Mouse (Mus musculus) CH12.LX (cell line): Measurements from ENCODE around the gene Fut1. TPM values are rescaled to one million over a fixed set of nuclear protein-coding genes. Genes with fewer than 3 reads are reported as not detected.
A peak's percentile ranks its signal among the peaks of the same experiment; 100 is the strongest.

Experiments used
- DNase-seq: peaks from one replicate; pipeline ENCODE4 v3.0.0-alpha.2; 2013; ENCODE audit errors: extremely low read depth
- H3K27ac ChIP-seq: 2 replicates; pipeline ENCODE4 v1.5.1; 2012; ENCODE audit warnings: low read depth, mild to moderate bottlenecking, control low read depth, moderate library complexity; ENCODE audit not compliant: insufficient read depth
- H3K27me3 ChIP-seq: replicated peaks from 2 replicates; pipeline ENCODE3; 2012; ENCODE audit warnings: inconsistent platforms
- H3K36me3 ChIP-seq, 2 experiments: replicated peaks in 1 of 2; 2 replicates each; pipeline versions ENCODE3 to v1.6.1; 2012; ENCODE audit warnings: inconsistent platforms in 1 of 2, low read length in 1 of 2, mild to moderate bottlenecking in 1 of 2, mixed read lengths in 1 of 2, moderate library complexity in 1 of 2; ENCODE audit not compliant: control insufficient read depth in 1 of 2, insufficient read depth in 1 of 2
- H3K4me1 ChIP-seq, 2 experiments: 2 replicates each; pipeline ENCODE4 v1.6.1; 2012; ENCODE audit warnings: inconsistent platforms in 1 of 2, moderate library complexity in 1 of 2; ENCODE audit not compliant: insufficient read depth in 2 of 2, control insufficient read depth in 1 of 2
- H3K4me2 ChIP-seq: 2 replicates; pipeline ENCODE4 v1.6.1; 2012; ENCODE audit warnings: low read depth, mild to moderate bottlenecking, control low read depth; ENCODE audit not compliant: poor library complexity, insufficient read depth, severe bottlenecking
- H3K4me3 ChIP-seq, 3 experiments: fragments of 150-350 bp in 1 of 3; sonication (generic) in 1 of 3; replicated peaks in 1 of 3; 2 replicates each; pipeline versions ENCODE3 to v1.5.1; 2011 to 2012; ENCODE audit warnings: low read depth in 2 of 3, low read length in 2 of 3, mild to moderate bottlenecking in 2 of 3, moderate library complexity in 2 of 3, control low read depth in 1 of 3, improper control_type of control experiment in 1 of 3, inconsistent platforms in 1 of 3, mixed read lengths in 1 of 3; ENCODE audit not compliant: poor library complexity in 1 of 3
- H3K79me2 ChIP-seq: replicated peaks from 2 replicates; pipeline ENCODE4 v1.6.1; 2012; ENCODE audit warnings: mild to moderate bottlenecking, moderate library complexity; ENCODE audit not compliant: control insufficient read depth, poor library complexity, insufficient read depth, severe bottlenecking; ENCODE audit errors: extremely low read depth
- H3K9ac ChIP-seq: 2 replicates; pipeline ENCODE4 v1.6.1; 2012; ENCODE audit warnings: low read depth, mild to moderate bottlenecking, control low read depth, moderate library complexity; ENCODE audit not compliant: insufficient read depth
- H3K9me3 ChIP-seq: replicated peaks from 2 replicates; pipeline ENCODE3; 2012; ENCODE audit warnings: low read length, inconsistent platforms, mixed read lengths
- BHLHE40 ChIP-seq: IDR thresholded peaks from 2 replicates; pipeline ENCODE4 v1.6.1; 2011; ENCODE audit warnings: mild to moderate bottlenecking, low read depth, low read length, improper control_type of control experiment
- CTCF ChIP-seq, 2 experiments: IDR thresholded peaks in 1 of 2; conservative IDR thresholded peaks in 1 of 2; 2 replicates each; pipeline ENCODE4 v1.5.1; 2011 to 2012; ENCODE audit warnings: low read depth in 2 of 2, low read length in 2 of 2, improper control_type of control experiment in 1 of 2, inconsistent platforms in 1 of 2, mild to moderate bottlenecking in 1 of 2, moderate library complexity in 1 of 2
- ETS1 ChIP-seq: conservative IDR thresholded peaks from 2 replicates; pipeline ENCODE4 v1.6.1; 2012; ENCODE audit warnings: low read depth, mild to moderate bottlenecking, inconsistent platforms, low read length, improper control_type of control experiment, moderate library complexity
- GABPA ChIP-seq: IDR thresholded peaks from 2 replicates; pipeline ENCODE4 v1.6.1; 2012; ENCODE audit warnings: low read depth, low read length, improper control_type of control experiment, inconsistent platforms; ENCODE audit not compliant: insufficient replicate concordance
- HCFC1 ChIP-seq: IDR thresholded peaks from 2 replicates; pipeline ENCODE4 v1.6.1; 2012; ENCODE audit warnings: low read depth, mild to moderate bottlenecking, inconsistent platforms, low read length, improper control_type of control experiment
- KAT2A ChIP-seq: IDR thresholded peaks from 2 replicates; pipeline ENCODE4 v1.6.1; 2012; ENCODE audit warnings: low read length, improper control_type of control experiment, inconsistent platforms; ENCODE audit not compliant: insufficient replicate concordance
- MAX ChIP-seq: IDR thresholded peaks from 2 replicates; pipeline ENCODE4 v1.6.1; 2011; ENCODE audit warnings: low read length, improper control_type of control experiment
- MAZ ChIP-seq: IDR thresholded peaks from 2 replicates; pipeline ENCODE4 v1.6.1; 2012; ENCODE audit warnings: low read depth, mild to moderate bottlenecking, inconsistent platforms, low read length, improper control_type of control experiment, moderate library complexity
- MYC ChIP-seq: IDR thresholded peaks from 2 replicates; pipeline ENCODE4 v1.6.1; 2011; ENCODE audit warnings: low read depth, mild to moderate bottlenecking, improper control_type of control experiment, low read length
- NELFE ChIP-seq: IDR thresholded peaks from 2 replicates; pipeline ENCODE4 v1.6.1; 2011; ENCODE audit warnings: low read depth, low read length, improper control_type of control experiment
- POLR2AphosphoS2 ChIP-seq: IDR thresholded peaks from 2 replicates; pipeline ENCODE4 v1.6.1; 2011; ENCODE audit warnings: low read depth, low read length, improper control_type of control experiment
- SIN3A ChIP-seq: IDR thresholded peaks from 2 replicates; pipeline ENCODE4 v1.6.1; 2012; ENCODE audit warnings: low read length, improper control_type of control experiment, inconsistent platforms
- TBP ChIP-seq: conservative IDR thresholded peaks from 2 replicates; pipeline ENCODE4 v1.6.1; 2011; ENCODE audit warnings: low read depth, low read length, improper control_type of control experiment
- TCF12 ChIP-seq: IDR thresholded peaks from 2 replicates; pipeline ENCODE4 v1.6.1; 2014; ENCODE audit warnings: low read depth, mild to moderate bottlenecking, inconsistent platforms, low read length, improper control_type of control experiment
- ZC3H11A ChIP-seq: IDR thresholded peaks from 2 replicates; pipeline ENCODE4 v1.6.1; 2012; ENCODE audit warnings: low read depth, mild to moderate bottlenecking, inconsistent platforms, low read length, improper control_type of control experiment
- dilution Hi-C: fragments of 300-500 bp; cut with MboI; formaldehyde crosslinking; loops from 2 replicates; pipeline ENCODE4 v1.14.3; 2020; ENCODE audit warnings: low sequenced_read_pairs; ENCODE audit not compliant: extremely low pct_unique_long_range_greater_than_20kb, extremely low pct_ligation_motif_present
- in situ Hi-C: fragments of 300-500 bp; cut with MboI; formaldehyde crosslinking; loops from 3 replicates; pipeline ENCODE4 v1.14.3; 2019; ENCODE audit warnings: low sequenced_read_pairs, low pct_ligation_motif_present, low pct_unique_long_range_greater_than_20kb, mixed read lengths
- polyA plus RNA-seq: library from polyadenylated mRNA; unstranded; fragments of >175 nt; gene quantifications from 2 replicates; pipeline ENCODE4 v1.2.1, GENCODE M21; 2012; ENCODE audit warnings: low read depth; ENCODE audit not compliant: insufficient read length
- total RNA-seq, 2 experiments: library from RNA; depleted of rRNA; stranded (reverse); fragments of 300-350 nt in 1 of 2; fragments of >200 nt in 1 of 2; gene quantifications; 2 replicates each; pipeline ENCODE4 v1.2.3; 2012 to 2014

The Fut1 gene
- total and polyA plus RNA-seq, 3 experiments, result 2.4 to 6.4 (median 2.5) TPM

GRCm38 (mm10) chr7:45609511-45609910 is 7.6 kb upstream of the Fut1 start:
- H3K36me3 ChIP-seq, result no peaks in the 10 kb centered on the region
- in situ Hi-C loops (no loop called here), dilution Hi-C loops (no loop called here)
- no peak for DNase-seq
- no peak overlapping the region for H3K27ac ChIP-seq
- no peaks in the 10 kb centered on the region for H3K9me3 ChIP-seq
- H3K79me2 ChIP-seq, result no peaks in the 10 kb centered on the region
- H3K4me1 ChIP-seq, result peaks cover 0 to 27% of the 10 kb centered on the region in 2 experiments; a peak in 2 of 4 replicates
- H3K4me3 ChIP-seq, result no peak overlapping the region
- H3K4me2 ChIP-seq, result no peak overlapping the region
- H3K9ac ChIP-seq, result no peak overlapping the region
- no peaks in the 10 kb centered on the region for H3K27me3 ChIP-seq
- TF ChIP-seq MYC, result no peak
- TF ChIP-seq POLR2AphosphoS2, result no peak
- no peak for TF ChIP-seq BHLHE40

GRCm38 (mm10) chr7:45616277-45616676 is 812 bp upstream of the Fut1 start:
- peak overlapping the region; percentile 62; the same call in 1 of the 2 replicates for H3K9ac ChIP-seq
- no peaks in the 10 kb centered on the region for H3K79me2 ChIP-seq
- H3K4me1 ChIP-seq, result peaks cover 33 to 70% of the 10 kb centered on the region in 2 experiments
- in situ Hi-C loops, result no loop called here
- peak overlapping the region in 1 of 3 experiments; percentile 50 for H3K4me3 ChIP-seq
- DNase-seq, result peak; percentile 91
- no peaks in the 10 kb centered on the region for H3K27me3 ChIP-seq
- H3K9me3 ChIP-seq, result no peaks in the 10 kb centered on the region
- TF ChIP-seq ZC3H11A, result no peak
- 0 out of 2 replicates have a peak, but pooled peaks have one; percentile 14 for TF ChIP-seq NELFE
- peak; percentile 90; the same call in 1 of the 2 replicates for TF ChIP-seq MYC
- 0 out of 2 replicates have a peak, but pooled peaks have one; percentile 40 for TF ChIP-seq TBP
- TF ChIP-seq ETS1, result peak; percentile 84
- TF ChIP-seq MAZ, result no peak
- TF ChIP-seq TCF12, result peak; percentile 95
- TF ChIP-seq KAT2A, result peak; percentile 39; the same call in 1 of the 2 replicates
- peak; percentile 65; the same call in 1 of the 2 replicates for TF ChIP-seq BHLHE40
- no peak for TF ChIP-seq GABPA
- peak; percentile 61 for TF ChIP-seq SIN3A
- 0 out of 2 replicates have a peak, but pooled peaks have one; percentile 31 for TF ChIP-seq HCFC1
- TF ChIP-seq CTCF (conservative IDR thresholded peaks at IDR 0.05 in 1 of 2, IDR thresholded peaks at IDR 0.05 in 1 of 2; ENCODE audit: low read depth in 2 of 2, low read length in 2 of 2), result no peak
- peak; percentile 59; the same call in 1 of the 2 replicates for TF ChIP-seq MAX
- H3K4me2 ChIP-seq, result peak overlapping the region; percentile 26
- H3K27ac ChIP-seq, result peak overlapping the region; percentile 65; the same call in 1 of the 2 replicates
- peaks cover 0 to 14% of the 10 kb centered on the region in 2 experiments for H3K36me3 ChIP-seq
- dilution Hi-C loops, result no loop called here
